Mouse (Mus musculus) 3134 (cell line): ENCODE data around the gene Btnl9.
"Not testable (repeated sequence)": the region's sequence is repeated elsewhere in the genome, so short reads cannot be mapped to it uniquely, and the experiment has no call there.

ENCODE experiments used
- DNase-seq: peaks from one replicate; pipeline ENCODE4 v3.0.0-alpha.2; 2011; ENCODE audit warnings: low spot score; ENCODE audit not compliant: insufficient read length; ENCODE audit errors: extremely low read depth

Gene Btnl9

DNA sequence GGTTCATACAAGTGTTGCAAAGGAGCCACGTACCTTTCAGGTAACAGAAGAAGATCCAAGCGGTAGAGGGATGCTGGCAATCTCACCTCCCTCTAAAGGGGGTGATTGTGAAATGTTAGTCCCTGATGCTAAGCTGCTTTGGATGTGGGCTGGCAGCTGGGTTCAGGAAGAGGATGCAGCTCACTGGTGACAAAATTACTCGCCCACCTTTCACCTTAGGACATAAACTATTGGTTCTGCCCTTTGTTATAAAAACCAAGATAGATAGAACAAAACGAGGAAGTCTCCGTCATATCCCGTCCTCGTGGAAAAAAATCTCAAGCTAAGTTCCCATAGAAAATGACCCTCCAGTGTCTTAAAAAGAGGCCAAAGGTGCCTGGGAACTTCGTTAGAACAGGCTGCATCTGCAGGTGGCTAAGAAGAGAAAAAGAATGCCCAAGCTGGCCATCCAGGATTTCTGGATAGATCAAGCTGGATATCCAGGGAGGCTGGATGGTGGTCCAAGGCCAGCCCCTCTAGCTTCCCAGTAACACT lies at the start of gene Btnl9:
Gene Btnl9, minus strand, starts transcription at position 205 of the 534 bp plus-strand sequence.
- no peak for DNase-seq

DNA sequence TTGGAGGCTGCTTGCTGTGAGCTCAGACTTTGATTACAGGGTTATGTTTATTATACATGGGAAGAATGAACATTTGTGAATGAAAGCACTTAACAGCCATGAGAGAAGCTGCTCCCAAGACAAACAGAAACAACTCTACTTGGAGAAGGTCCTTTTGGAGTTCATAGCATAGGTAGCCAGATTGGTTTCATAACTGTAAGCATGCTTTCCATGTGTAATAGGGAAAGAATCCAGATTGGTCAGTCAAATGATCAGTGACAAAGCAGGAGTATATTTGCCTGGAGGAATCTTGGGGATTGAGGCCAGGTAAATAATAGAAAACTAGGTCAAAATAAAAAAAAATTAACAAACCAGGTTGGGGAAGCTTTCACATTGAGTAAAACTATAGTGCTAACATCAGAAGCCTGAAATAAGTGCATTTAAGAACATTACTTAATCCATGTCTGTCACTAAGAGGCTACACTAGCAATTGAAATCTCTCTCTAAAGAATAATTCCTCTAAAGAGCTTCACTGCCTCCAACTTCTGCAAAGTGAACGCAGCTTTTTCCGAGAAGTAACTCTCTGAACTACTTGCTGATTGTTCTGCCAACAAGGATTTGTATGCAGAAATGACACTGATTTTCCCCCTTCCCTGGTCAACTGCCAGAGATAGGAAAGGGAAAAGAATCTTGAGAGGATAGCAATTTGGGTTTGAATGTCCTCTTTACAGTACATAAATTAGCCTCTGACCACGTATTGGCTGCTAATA lies 48.7 kb upstream of the Btnl9 start:
- DNase-seq = no peak

DNA sequence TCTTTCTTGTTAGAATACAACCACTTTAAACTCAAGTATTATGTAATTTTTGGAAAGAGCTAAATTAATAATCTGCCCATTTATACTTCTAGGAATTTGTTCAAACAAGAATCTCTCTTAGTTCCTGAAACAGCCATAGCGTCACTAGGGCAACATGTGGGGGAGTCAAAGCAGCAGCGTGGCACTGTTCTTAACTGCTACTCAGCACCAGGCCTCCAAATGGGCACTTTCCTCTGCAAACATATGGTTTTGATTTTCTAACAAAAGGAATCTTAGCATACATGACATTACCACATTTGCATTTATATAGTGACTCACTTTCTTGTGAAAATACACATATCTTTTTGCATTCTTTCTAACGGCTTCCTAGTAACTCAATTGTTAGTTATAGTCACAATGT lies 45.8 kb upstream of the Btnl9 start:
- DNase-seq = no peak

DNA sequence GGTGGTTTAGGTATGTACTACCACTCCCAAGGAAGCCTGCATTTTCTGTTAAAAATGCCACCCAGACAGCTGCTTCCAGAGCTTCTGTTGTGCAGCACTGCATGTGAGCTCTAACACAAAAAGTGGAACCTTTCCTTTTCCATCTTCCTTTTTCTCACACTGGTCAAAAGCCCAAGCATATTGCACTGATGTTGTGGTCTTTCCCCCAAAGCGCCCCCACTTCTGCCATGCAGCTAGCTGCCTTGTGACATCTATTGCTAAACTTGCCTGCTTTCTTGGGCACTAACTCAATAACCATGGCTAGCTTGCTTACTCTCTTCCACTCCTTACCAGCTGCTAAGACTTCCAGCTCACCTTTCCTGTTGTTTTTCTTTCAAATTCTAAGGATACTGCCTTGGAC lies 37.5 kb upstream of the Btnl9 start:
- DNase-seq = no peak

GRCm38 (mm10) chr11:49219271-49219670 lies 32.3 kb upstream of the Btnl9 start:
- no peak for DNase-seq

DNA sequence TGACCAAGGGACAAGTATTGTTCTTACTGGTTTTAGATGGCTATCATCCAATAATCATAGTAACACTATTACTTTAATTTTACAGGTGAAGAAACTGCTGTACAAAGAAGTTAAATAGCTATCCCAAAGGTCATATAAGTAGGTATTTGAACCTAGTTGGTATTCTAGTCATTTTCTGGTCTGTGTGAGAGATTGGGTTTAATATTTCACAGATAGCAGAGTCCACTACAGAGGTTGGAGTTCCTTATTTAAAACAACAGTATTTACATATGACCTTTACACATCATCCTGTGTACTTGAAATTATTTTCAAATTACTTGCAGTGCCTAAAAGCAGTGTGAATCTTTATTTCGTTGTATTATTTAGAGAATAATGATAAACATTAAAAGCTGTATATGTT lies 26.5 kb upstream of the Btnl9 start:
- DNase-seq = no peak

DNA sequence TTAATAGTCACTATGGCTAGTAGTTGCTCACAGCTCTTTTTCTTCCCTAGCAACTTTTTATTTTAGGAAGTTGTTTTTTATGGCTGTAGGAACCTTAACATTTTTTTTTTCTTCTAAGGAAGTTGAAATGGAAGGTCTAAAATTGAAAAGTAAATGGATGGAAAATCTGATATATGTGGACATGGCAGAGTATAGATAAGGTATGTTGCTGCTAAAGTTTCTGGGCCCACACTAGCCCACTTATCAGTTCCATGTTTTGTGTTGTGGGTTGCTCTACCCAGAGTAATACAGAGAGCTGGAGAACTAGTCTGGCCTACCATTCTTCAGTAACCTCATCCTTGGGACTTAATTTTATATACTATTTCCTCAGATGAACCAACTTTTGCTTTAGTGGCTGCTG lies 25.6 kb upstream of the Btnl9 start:
- no peak for DNase-seq

DNA sequence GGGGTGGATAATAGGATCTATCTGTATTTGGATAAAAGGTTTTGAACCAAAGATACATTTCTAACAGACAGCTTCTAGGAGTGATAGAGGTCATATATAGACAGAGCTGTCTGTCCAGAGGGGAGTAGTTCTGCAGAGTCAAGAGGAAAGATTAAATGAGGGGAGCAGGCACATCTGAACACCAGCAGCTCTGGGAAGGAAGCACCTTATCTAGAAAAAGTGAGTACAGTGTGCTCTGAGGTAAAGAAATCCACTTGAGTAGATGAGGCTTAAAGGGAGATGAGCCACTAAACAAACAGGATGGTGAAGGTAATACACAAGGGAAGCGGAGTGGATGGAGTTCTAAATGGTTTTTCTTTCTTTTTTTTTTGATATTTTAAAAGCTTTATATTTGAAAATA lies 20.5 kb upstream of the Btnl9 start:
- no peak for DNase-seq

DNA sequence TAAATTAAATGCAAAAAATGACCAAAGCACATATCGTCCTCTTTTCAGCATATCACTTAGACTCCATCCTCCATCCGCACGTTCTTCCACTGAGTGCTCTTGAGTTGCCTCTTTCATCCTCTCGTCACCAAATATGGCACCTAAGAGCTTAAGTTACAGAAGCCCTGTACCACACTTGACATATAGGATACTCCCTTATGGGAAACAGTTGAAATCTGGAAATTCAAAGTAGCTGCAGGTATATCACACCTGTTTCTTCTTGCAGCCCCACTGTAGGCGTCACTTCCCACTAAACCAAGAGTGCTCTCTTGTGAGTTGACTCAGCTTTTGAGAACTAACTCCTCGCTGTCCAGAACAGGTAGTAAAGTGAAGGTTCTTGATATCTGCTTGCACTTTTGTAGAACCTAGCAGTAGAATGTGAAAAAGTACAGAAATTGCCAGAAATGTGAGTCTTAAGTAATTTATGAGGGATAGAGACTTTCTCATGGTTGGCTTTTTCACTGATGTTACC lies 18.2 kb upstream of the Btnl9 start:
- no peak for DNase-seq

DNA sequence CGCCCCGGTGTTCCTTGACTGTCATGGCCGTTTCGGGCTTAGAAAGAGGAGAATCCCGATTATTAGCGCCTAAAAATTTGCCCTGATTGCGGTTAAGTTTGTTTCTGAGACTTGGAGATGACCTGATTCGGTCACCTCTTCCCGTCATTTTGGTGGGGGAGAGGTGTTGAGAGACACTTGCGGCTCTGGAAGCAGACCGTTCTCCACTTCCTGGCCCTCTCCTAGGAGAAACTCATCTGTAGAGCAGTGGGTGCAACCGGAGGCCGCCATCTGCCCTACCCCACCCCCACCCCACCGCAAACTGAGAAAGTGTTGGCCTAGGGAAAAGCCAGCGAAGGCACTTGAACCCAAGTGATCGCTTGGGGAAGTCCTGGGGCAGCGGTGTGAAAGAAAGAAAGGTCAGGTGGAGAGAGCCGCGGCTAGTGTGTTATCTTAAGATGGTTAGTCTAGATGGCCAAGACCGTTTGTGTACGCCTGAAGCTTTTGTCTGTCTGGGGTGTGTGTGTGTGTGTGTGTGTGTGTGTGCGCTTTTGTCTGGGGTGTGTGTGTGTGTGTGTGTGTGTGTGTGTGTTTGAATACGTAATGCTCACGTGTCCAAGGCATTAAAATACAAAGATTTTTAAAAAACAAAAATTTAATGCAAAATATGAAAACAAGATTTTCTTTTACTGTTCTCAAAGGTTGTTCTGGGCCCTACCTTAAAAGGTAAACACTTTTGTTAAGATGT lies 17.0 kb upstream of the Btnl9 start:
- DNase-seq = no peak

- DNase-seq = peak; percentile 98
These were observed 16.3 kb upstream of the Btnl9 start, which contains the start of gene Zfp62 for GRCm38 (mm10) chr11:49203129-49203768. Zfp62 (plus strand) TSS chr11:49203292.

- no peak for DNase-seq
These were observed 15.6 kb upstream of the Btnl9 start for GRCm38 (mm10) chr11:49202523-49203061.

DNA sequence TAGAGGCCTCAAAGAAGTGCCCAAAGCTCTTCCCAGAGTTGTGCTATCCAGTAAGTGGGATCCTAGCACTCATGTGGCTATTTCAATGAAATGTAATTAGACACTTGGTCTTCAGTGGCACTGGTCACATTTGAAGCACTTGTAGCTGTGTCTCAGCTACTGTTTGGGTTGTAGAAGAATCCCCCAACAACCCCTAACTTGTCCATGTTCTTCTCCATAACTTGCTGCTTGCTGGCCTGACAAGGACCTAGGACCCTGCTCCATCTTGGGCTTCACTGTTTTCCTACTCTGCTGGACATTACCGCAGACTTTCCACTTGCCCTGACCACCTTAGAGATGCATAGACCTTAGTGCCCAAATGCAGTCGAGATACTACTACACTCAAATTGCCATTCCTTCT lies 15.1 kb upstream of the Btnl9 start:
- no peak for DNase-seq

DNA sequence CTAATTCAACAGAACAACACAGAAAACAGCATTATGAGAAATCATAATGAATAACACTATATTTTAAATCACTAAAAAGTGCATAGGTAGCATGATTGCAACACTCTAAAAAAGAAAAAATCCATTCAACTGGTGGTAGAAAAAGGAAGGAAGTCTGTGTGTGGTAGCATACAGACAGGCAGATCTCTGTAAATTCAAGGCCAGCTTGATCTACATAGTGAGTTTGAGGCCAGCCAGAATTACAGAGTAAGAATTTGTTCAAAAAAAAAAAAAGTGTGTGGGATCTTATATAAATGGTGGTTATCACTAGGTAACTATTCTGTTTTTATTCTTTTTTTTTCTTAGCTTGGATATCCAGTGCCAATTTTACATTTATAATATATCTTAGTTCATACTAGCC lies 14.2 kb upstream of the Btnl9 start:
- DNase-seq = no peak

DNA sequence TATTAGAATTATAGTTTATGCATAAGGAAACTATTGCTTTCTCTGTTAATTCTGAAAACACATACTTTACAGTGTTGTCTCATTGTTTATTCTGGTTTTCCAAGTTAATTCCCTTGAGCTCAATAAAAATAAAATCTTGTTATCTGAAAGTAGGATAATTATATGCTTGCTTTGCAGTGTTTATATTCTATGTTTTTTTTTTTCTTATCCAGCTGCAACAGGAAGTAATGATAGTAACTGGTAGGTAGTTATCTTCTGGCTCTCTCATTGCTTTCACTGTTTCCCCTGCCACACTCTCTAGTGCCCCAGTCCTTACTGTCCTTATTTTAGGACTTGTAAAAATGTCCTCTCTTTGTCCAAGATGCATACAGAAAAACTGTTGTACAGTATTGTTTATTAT lies 13.7 kb upstream of the Btnl9 start:
- DNase-seq = no peak

DNA sequence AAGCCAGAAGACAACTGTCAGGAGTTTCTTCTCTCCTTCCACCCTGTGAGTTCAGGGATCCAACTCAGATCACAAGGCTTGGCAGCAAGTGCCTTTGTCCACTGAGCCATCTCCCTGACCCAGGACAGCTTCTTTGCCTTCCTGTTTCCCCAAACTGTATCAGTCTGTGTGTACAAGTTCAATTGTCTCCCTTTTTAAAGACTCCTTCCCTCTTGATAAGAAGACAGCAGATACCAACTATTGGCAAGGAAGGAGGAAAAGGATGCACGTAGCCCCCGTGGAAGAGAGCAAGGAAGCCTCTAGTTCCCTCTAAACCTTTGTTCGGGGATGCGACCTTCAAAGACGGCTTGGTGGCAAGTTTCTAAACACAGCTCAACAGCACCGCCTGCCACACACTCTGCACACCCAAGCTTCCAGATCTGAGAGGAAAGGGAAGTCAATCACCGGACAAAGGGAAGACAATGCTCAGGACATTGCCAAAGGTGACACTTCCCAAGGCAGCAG lies 8.9 kb upstream of the Btnl9 start:
- no peak for DNase-seq

- DNase-seq = not testable (repeated sequence)
These were observed 7.8 kb upstream of the Btnl9 start for GRCm38 (mm10) chr11:49194771-49195170.

DNA sequence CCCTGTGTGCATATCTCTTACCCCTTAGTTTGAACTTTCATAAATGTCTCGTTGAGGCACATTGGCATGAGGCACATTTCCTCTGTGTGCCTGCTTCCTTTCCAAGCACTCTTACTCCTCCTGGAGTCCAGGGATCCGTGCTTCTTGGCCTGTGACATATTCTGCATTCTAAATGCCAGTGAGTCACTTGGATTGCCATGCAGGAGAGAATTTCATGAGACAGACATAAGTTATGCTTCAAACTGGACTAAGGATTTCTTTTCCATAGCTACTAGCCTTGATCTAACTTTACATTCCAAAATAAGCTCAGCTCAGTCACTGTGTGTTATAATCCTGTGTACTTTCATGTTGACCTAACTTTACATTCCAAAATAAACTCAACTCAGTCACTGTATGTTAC lies 4.1 kb upstream of the Btnl9 start:
- no peak for DNase-seq

DNA sequence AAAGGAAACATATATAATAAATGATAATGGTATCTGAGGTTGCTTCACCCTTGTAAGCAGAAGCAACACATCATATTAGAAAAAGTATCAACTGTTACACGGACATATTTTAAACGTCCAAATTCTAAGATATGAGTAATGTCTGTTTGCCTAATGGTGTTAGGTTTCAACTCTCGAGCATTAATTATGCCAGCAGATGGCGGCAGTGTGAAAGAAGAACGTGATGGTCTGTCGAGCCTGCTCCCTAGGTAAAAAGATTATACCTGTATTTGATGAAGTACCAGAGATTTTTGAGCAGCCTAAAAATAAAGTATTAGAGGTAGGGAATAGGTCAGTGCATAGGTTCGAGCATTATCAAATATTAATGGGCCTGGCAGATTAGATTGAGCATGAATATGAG lies 2.8 kb upstream of the Btnl9 start:
- DNase-seq = no peak

DNA sequence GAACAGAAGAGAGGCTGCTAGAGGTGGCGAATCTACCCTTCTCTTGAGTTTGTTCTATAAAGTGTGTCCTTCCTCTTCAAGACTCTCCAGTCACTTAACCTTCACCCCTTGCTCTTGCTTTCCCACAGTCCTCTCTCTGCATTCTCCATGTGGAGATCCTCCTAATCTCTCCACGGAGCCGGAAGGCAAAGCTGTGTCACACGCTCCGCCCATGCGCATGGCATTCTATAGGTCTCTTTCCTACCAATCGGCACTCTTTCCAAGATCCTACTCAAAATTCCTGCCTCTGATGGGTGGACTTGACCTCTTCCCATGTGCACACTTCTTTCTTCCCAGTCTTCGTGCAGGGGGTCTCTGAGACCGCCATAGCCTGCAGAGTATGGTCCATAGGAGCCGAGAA lies 742 bp upstream of the Btnl9 start:
- no peak for DNase-seq

GRCm38 (mm10) chr11:49186452-49186851 lies 507 bp downstream of the Btnl9 start:
- DNase-seq = no peak
